Mouse (Mus musculus) CD4-positive helper T cell, adult 2 months (primary cell): ENCODE data around the gene Slc35b1.
"Not testable (repeated sequence)": the region's sequence is repeated elsewhere in the genome, so short reads cannot be mapped to it uniquely, and the experiment has no call there.

Experiments used
- DNase-seq: peaks from one replicate; pipeline ENCODE4 v3.0.0-alpha.2; 2012; ENCODE audit warnings: low read depth, missing footprints, low spot score

Gene Slc35b1

GRCm38 (mm10) chr11:95393500-95393816 lies 9.0 kb downstream of the Slc35b1 start:
- no peak for DNase-seq

- DNase-seq: no peak
These were observed 9.6 kb downstream of the Slc35b1 start for GRCm38 (mm10) chr11:95394112-95394511.

DNA sequence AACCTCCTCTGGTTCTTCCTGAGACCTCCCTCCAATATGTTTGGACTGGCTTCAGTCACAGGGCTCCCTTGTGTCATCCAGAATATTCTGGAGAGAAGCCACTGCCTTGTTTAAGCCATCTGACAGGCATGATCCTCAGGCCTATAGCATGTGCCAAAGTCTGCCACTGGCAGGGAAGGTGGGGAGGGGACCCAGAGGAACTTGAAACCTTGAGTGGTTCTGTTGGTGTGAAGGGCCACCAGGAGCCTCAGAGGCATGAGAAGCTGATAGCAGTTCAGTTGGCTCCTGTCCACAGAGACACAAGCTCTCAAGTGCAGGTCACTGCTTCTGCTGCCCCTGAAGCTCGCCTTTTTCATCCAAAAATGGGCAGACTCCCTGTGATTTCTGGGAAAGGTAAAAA lies 12.1 kb downstream of the Slc35b1 start:
- DNase-seq: no peak

DNA sequence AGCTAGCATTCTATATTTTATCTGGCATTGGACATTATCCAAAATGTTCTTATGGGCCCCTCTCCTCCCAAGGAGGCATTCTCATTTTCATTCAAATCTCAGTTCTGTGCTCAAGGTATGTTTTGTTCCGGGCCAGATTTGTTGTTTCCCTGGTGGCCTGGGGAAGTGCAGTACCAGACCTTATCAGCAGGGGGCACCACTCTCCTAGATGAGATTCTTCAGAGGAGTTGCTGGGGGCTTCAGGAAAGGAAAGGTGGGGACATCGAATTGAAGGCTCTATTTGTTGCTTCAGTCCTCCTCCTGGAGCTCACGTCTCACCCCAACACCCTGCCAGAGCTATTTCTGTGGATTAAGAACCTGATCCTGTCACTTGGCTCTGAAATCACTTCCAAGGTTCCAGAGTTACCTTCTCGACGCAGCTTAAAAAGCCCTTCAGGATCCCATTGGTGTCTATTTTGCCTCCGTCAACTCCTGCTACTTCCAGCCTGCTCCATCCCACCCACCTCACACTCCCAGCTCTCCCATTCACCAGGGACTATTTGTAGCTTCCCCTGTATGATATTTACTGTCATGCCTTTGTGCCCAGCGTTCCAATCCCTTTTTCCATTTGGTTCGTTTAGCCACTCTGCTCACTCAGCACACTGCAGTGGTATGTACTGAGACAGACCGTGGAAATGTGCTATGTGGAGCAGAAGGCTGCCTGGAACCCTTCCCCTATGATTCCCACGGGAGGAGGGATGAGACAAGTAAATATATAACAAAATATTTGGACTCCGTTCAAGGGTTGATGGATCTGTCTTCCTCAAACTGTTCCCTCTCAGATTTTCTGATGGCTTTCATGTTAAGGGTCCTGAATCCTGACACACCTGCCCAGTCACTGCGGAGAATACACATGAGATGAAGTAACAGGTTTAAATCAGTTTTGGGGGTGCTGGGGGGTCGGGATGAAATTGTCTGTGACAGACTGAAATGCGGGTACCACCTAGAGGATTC lies 13.6 kb downstream of the Slc35b1 start:
- peak; percentile 58 for DNase-seq

- no peak for DNase-seq
These were observed 15.1 kb downstream of the Slc35b1 start for GRCm38 (mm10) chr11:95399520-95400020.

DNA sequence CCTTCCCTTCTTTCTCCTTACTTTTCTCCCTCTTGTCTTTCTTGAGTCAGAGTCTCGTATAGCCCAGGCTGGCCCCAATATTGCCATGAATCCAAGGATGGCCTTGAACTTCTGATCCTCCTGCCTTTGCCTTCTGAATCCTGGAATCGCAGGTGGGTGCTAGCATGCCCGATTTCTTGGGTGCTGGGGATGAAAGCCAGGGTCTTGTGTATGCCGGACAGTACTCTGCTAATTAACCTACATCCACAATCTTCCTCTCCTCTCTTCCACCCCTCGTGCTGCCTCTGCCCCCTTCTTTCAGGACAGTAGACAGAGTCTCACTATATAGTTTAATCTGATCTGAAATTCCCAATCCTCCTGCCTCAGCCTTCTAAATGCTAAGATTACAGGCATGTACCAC lies 17.1 kb downstream of the Slc35b1 start:
- DNase-seq: no peak

DNA sequence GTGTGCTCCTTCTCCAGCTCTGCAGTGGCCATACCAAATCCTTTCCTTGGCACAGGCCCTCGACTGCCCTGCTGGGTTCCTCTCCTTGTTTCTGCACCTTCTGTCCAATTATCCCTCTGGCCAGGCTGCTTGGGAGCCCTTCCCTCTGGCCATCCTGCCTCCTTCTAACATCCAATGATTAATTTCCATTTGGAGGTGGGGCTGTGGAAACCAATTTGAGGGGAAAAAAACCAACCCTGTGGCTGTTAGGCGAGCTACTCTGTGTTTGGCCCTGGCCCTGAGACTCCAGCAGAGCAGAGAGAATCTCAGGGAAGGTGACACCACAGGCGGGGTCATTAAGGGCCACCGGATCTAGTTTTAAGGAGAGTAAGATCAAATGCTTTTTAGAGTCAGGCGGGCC lies 17.7 kb downstream of the Slc35b1 start:
- DNase-seq: no peak

GRCm38 (mm10) chr11:95402658-95403101 lies 18.2 kb downstream of the Slc35b1 start:
- DNase-seq: no peak

- DNase-seq: no peak
These were observed 19.2 kb downstream of the Slc35b1 start for GRCm38 (mm10) chr11:95403382-95404340.

- DNase-seq: no peak
These were observed 21.3 kb downstream of the Slc35b1 start for GRCm38 (mm10) chr11:95405771-95406170.

- DNase-seq: not testable (repeated sequence)
These were observed 21.9 kb downstream of the Slc35b1 start for GRCm38 (mm10) chr11:95406398-95406797.

GRCm38 (mm10) chr11:95409450-95410112 lies 25.1 kb downstream of the Slc35b1 start:
- no peak for DNase-seq

- no peak for DNase-seq
These were observed 27.0 kb downstream of the Slc35b1 start for GRCm38 (mm10) chr11:95411453-95412013.

DNA sequence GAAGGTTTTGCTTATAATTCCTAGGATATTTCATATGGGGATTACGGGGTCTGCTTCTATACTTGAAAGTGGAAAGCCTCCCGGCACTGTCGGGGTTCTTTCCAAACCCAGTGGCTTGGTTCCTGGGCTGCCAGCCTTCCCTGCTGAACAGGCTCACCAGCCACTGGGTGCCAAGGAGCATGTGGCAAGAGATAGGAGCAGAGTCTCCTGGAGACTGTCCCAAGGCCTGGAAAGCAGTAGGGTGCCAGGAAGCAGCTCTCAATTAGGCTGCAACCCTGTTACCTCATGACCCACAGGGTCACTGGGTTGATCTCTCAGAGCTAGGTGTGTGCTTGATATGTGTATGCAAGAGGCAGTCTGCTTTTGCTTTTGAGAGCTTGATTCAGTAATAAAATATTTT lies 28.1 kb downstream of the Slc35b1 start:
- no peak for DNase-seq

DNA sequence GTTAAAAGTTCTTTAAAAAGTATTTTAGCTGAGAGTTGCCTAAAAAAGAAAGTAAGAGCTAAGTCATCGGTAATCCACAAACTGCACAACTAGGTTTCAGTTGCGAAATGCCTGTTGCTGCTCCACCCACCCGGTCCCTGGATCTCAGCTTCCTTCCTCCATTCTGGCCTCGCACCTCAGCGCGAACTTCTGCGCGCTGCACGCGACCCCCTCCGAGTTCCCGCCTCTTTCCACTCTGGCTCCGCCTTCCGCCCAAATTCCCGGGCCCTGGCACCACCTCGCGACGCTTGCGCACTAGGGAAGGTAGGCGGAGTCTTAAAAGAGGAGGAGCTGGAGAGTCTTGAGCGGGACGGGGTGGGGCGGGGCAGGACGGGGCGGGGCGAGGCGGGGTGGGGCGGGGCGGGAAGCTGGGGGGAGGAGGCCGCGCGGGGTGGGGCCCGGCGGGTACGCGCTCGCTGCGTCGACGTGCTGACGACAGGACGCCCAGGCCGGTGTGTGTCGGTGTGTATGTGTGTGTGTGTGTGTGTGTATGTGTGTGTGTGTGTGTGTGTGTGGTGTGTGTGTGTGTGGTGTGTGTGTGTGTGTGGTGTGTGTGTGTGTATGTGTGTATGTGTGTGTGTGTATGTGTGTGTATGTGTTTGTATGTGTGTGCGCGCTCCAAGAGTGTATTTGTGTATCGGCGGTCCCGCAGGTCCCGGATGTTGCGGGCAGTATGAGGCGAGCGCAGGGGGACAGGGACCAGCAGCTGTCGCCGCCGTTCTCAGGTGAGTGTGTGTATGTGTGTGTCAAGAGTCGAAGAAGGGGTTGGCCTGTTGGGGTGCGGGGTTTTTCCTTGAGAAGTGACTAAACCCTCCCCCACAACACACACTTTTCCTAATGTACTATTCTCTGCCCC lies 29.4 kb downstream of the Slc35b1 start, which contains the start of gene Spop:
TSS of gene Spop (plus strand) at position 440 of the 895 bp plus-strand sequence.
- peak; percentile 95 for DNase-seq

DNA sequence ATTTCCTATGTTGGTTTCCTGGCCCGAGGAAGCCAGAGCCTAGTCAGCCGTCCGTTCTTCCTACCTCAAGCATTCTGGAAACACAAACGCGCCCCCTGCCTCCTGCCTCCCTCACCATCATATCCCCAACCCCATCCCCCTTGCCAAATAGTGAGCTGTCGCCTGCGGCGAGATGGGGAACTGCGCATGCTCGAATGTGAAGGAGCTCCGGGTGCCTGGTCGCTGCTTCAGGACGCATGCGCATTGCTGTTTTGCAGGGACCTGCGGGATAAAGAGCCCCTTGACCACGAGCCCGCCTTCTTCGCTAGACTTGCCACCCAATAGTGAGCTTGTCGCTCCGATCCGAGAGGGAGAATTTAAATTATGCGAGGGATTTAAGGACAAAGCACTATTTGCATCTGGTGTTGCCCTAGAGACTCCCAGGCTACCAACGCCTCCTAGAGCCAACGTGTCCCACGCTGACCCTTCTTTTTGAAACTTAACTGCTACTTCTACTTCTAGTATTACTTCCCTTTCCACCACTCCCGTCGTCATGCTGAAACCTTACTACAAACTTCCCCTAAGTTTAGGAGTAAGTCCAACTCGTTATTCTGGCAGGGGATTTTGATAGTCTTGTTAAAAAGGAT lies 30.2 kb downstream of the Slc35b1 start:
- DNase-seq: peak; percentile 95

DNA sequence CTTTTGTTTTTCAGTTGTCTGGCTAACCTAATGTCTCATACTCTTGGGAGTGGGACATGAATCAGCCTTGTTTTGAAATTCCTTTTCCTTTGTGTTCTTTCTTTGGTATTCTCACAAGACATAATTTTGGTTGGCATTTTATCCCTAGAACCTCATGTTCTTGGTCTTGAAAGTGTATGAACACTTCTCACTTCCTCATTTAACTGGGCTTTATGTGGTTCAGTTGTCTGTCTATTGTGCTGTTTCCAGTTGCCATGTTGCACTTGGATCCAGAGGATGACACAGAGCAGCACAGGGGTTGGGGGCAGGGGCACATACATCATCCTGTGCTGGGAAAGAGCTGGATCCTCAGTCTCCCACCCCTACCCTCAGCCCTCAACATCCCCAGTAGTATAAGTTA lies 31.4 kb downstream of the Slc35b1 start:
- DNase-seq: no peak

- DNase-seq: no peak
These were observed 32.8 kb downstream of the Slc35b1 start for GRCm38 (mm10) chr11:95417341-95417740.

GRCm38 (mm10) chr11:95420880-95421435 lies 36.5 kb downstream of the Slc35b1 start:
- no peak for DNase-seq
